Mouse (Mus musculus): ENCODE results near the gene Suclg1. TPM values are rescaled to one million over a fixed set of nuclear protein-coding genes. Genes with fewer than 3 reads are reported as not detected.

The Suclg1 gene
- polyA plus RNA-seq, 1 experiment from 2014 or later = 139 TPM

DNA sequence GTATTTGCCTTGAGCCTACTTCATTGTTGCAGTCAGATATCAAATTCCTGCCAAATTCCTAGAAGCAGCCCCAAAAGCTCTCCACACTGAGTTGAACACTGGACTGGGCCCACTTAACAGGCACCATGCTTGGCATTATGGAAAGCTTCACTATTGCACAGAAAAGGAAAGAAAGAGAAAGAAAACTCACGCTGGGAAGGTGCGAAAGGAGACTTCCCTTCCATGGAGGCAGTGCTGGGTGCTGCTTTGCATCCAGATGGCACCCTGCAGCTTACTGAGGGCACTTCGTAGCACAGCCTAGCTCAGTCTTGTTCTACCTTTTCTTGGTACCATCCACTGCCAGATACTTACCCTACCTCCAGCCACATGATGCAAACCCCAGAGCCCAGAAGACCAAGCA is 12.5 kb upstream of the Suclg1 start:
- no peak overlapping the region for H3K27ac ChIP-seq (ENCODE audit: low read depth, low read length)
- H3K36me3 ChIP-seq (ENCODE audit: control insufficient read depth, insufficient read depth, low read length) = no peaks in the 10 kb centered on the region
- no peak overlapping the region for H3K4me3 ChIP-seq (ENCODE audit: low read depth, low read length)
- H3K9ac ChIP-seq (replicated peaks; ENCODE audit: low read depth, low read length) = no peak overlapping the region
- no peak overlapping the region for H3K4me2 ChIP-seq (ENCODE audit: low read depth, low read length)
- no peaks in the 10 kb centered on the region for H3K9me3 ChIP-seq (ENCODE audit: control insufficient read depth, low read length)
- H3K4me1 ChIP-seq (ENCODE audit: control insufficient read depth, insufficient read depth, low read length) = no peaks in the 10 kb centered on the region
- 75% methylated on average over 3 of the region's 3 CpGs for WGBS
- no peak for ATAC-seq (ENCODE audit: low read depth)
- no peaks in the 10 kb centered on the region for H3K27me3 ChIP-seq (ENCODE audit: control insufficient read depth, insufficient read depth, low read length)

DNA sequence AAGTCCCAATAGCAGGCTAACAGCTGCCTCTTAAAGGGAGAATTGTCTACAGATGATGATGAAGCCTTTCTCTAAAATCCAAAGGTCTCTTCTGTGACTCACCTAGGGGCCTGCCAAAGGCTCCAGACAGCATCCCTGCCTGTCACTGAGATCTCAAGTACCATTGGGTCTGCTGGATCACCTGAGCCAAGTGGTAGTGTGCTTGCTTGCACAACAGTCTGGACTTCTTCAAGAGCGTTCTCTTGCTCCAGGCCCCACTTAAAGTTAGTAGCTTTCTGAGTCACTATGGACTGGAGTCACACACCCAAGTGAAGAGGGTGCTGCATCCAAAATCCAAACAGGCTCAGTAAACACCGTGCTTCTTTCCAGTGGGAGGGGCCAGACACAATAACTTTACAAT is 1.4 kb upstream of the Suclg1 start:
- H3K9ac ChIP-seq (replicated peaks; ENCODE audit: low read depth, low read length) = no peak overlapping the region
- no peak overlapping the region for H3K4me3 ChIP-seq (ENCODE audit: low read depth, low read length)
- peaks cover 12% of the 10 kb centered on the region for H3K4me1 ChIP-seq (ENCODE audit: control insufficient read depth, insufficient read depth, low read length)
- H3K9me3 ChIP-seq (ENCODE audit: control insufficient read depth, low read length) = no peaks in the 10 kb centered on the region
- no peaks in the 10 kb centered on the region for H3K27me3 ChIP-seq (ENCODE audit: control insufficient read depth, insufficient read depth, low read length)
- ATAC-seq (ENCODE audit: low read depth) = no peak
- 78% methylated on average over 2 of the region's 2 CpGs for whole genome bisulfite sequencing
- H3K4me2 ChIP-seq (ENCODE audit: low read depth, low read length) = no peak overlapping the region
- no peak overlapping the region for H3K27ac ChIP-seq (ENCODE audit: low read depth, low read length)
- no peaks in the 10 kb centered on the region for H3K36me3 ChIP-seq (ENCODE audit: control insufficient read depth, insufficient read depth, low read length)

DNA sequence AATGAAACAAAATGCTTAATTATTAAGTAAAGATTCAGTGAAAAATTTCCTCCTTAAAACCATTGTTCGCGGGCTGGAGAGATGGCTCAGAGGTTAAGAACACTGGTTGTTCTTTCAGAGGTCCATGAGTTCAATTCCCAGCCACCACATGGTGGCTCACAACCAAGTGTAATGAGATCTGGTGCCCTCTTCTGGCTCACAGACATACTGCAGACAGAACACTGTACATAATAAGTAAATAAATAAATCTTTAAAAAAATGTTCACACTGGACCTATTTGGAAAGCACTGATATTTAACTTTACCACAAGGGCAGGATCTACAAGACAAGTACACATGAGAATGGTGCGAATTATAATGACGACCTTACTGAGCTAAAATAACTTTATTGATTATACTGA is 730 bp upstream of the Suclg1 start:
- Histone ChIP-seq H3K27me3 (ENCODE audit: control insufficient read depth, insufficient read depth, low read length) (no peaks in the 10 kb centered on the region), H3K36me3 (ENCODE audit: control insufficient read depth, insufficient read depth, low read length) (no peaks in the 10 kb centered on the region), H3K4me1 (ENCODE audit: control insufficient read depth, insufficient read depth, low read length) (peaks cover 12% of the 10 kb centered on the region), H3K4me2 (ENCODE audit: low read depth, low read length) (peak overlapping the region; percentile 82), H3K4me3 (ENCODE audit: low read depth, low read length) (peak overlapping the region; percentile 89), H3K9ac (replicated peaks; ENCODE audit: low read depth, low read length) (no peak overlapping the region), H3K27ac (ENCODE audit: low read depth, low read length) (no peak overlapping the region), H3K9me3 (ENCODE audit: control insufficient read depth, low read length) (no peaks in the 10 kb centered on the region)
- WGBS = 49% methylated on average over 4 of the region's 4 CpGs
- no peak for ATAC-seq (ENCODE audit: low read depth)

DNA sequence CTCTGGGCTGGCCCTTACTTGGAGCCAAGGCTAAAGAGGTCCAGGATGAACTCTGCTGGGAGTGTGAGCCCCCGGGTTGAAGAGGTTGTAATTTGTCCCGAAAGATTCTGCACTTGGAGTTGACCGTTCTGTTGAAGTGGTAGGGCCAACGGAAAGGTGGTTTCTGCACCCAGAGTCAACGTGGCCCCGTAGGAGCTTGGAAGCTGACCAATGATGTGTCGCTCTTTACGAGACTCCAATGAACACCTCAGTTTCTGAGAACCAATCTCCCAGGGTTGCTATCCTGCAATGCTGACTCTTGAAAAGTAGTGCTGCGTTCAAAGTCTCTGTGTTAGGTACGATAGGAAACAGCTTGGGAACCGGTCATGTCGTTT is 854 bp downstream of the Suclg1 start:
- Histone ChIP-seq H3K36me3 (ENCODE audit: control insufficient read depth, insufficient read depth, low read length) (no peaks in the 10 kb centered on the region), H3K4me3 (ENCODE audit: low read depth, low read length) (peak overlapping the region; percentile 89), H3K9me3 (ENCODE audit: control insufficient read depth, low read length) (no peaks in the 10 kb centered on the region), H3K27me3 (ENCODE audit: control insufficient read depth, insufficient read depth, low read length) (no peaks in the 10 kb centered on the region), H3K4me1 (ENCODE audit: control insufficient read depth, insufficient read depth, low read length) (peaks cover 12% of the 10 kb centered on the region), H3K27ac (ENCODE audit: low read depth, low read length) (peak overlapping the region; percentile 79; the same call in 1 of the 2 replicates), H3K9ac (replicated peaks; ENCODE audit: low read depth, low read length) (peak overlapping the region; percentile 88), H3K4me2 (ENCODE audit: low read depth, low read length) (peak overlapping the region; percentile 82)
- peak; percentile 13 for ATAC-seq (ENCODE audit: low read depth)
- 9% methylated on average over 12 of the region's 12 CpGs for whole genome bisulfite sequencing

DNA sequence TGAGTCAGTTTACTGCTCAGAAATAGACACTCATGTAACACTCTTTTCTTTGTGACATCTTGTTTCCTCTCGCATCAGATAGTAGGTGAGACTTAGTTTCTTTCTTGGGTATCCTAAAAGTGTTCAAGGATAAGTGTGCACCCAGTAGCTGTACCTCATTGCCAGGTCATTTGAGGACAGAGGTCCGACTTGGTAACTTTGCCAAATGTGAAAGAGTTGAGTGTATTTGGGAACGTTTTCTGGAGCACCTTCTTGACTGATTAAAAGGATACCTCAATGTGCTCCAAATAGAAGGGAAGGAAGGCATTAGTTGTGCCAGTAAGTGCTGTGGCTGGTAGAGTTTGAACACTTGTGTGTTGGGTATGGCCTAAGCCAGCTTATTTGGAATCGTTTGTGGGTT is 1.7 kb downstream of the Suclg1 start:
- Histone ChIP-seq H3K4me2 (ENCODE audit: low read depth, low read length) (peak overlapping the region; percentile 82), H3K36me3 (ENCODE audit: control insufficient read depth, insufficient read depth, low read length) (no peaks in the 10 kb centered on the region), H3K27me3 (ENCODE audit: control insufficient read depth, insufficient read depth, low read length) (no peaks in the 10 kb centered on the region), H3K9ac (replicated peaks; ENCODE audit: low read depth, low read length) (no peak overlapping the region), H3K27ac (ENCODE audit: low read depth, low read length) (no peak overlapping the region), H3K4me3 (ENCODE audit: low read depth, low read length) (peak overlapping the region; percentile 1; the same call in 1 of the 2 replicates), H3K9me3 (ENCODE audit: control insufficient read depth, low read length) (no peaks in the 10 kb centered on the region), H3K4me1 (ENCODE audit: control insufficient read depth, insufficient read depth, low read length) (peaks cover 12% of the 10 kb centered on the region)
- WGBS = 84% methylated on average over 4 of the region's 4 CpGs
- ATAC-seq (ENCODE audit: low read depth) = no peak

DNA sequence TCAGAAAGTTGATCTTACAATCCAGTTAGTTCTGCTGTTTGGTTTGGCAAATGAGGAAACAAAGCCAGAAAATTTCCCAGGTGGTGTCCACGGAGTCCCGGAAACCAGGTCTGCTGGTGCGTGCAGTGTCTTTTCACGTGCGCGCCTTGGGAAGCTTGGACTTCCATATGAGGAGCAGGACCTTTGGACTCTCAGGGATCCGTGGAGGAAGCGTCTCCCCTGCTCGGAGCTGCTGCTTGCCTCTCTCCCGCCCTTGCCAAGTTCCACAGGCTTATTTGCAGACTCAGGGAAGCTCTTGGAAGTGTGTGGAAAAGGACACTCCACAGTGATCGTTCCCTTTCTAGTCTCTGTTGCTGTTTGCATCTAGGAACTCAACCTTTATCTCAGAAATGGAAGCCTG is 3.2 kb downstream of the Suclg1 start:
- Histone ChIP-seq H3K9me3 (ENCODE audit: control insufficient read depth, low read length) (no peaks in the 10 kb centered on the region), H3K4me2 (ENCODE audit: low read depth, low read length) (no peak overlapping the region), H3K4me1 (ENCODE audit: control insufficient read depth, insufficient read depth, low read length) (peaks cover 12% of the 10 kb centered on the region), H3K36me3 (ENCODE audit: control insufficient read depth, insufficient read depth, low read length) (no peaks in the 10 kb centered on the region), H3K27me3 (ENCODE audit: control insufficient read depth, insufficient read depth, low read length) (no peaks in the 10 kb centered on the region), H3K27ac (ENCODE audit: low read depth, low read length) (no peak overlapping the region), H3K9ac (replicated peaks; ENCODE audit: low read depth, low read length) (no peak overlapping the region), H3K4me3 (ENCODE audit: low read depth, low read length) (no peak overlapping the region)
- no peak for ATAC-seq (ENCODE audit: low read depth)
- 94% methylated on average over 11 of the region's 11 CpGs for WGBS

DNA sequence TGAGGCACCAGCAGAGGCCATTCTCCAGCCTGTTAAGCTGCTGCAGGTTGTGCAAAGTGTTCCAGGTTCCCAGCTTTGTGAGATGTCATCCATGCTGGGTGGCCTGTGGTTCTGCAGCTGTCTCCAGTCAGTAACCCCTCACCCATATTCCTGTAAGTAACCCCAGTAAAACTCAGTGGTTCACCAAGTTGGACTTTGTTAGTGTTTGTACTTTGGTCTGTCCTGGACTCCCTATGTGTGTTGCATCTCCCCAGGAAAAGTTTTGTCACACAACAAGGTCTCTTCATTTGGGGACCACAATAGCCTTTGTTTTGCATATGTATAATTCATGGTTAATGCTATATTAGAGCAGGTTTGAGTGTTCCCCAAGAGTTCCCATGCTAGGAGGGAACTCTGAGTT is 4.2 kb downstream of the Suclg1 start:
- ATAC-seq (ENCODE audit: low read depth) = no peak
- H3K4me3 ChIP-seq (ENCODE audit: low read depth, low read length) = no peak overlapping the region
- no peak overlapping the region for H3K9ac ChIP-seq (replicated peaks; ENCODE audit: low read depth, low read length)
- no peaks in the 10 kb centered on the region for H3K27me3 ChIP-seq (ENCODE audit: control insufficient read depth, insufficient read depth, low read length)
- H3K27ac ChIP-seq (ENCODE audit: low read depth, low read length) = no peak overlapping the region
- no peak overlapping the region for H3K4me2 ChIP-seq (ENCODE audit: low read depth, low read length)
- H3K9me3 ChIP-seq (ENCODE audit: control insufficient read depth, low read length) = no peaks in the 10 kb centered on the region
- peaks cover 12% of the 10 kb centered on the region for H3K4me1 ChIP-seq (ENCODE audit: control insufficient read depth, insufficient read depth, low read length)
- peaks cover 2% of the 10 kb centered on the region; the same call in 1 of the 2 replicates for H3K36me3 ChIP-seq (ENCODE audit: control insufficient read depth, insufficient read depth, low read length)

DNA sequence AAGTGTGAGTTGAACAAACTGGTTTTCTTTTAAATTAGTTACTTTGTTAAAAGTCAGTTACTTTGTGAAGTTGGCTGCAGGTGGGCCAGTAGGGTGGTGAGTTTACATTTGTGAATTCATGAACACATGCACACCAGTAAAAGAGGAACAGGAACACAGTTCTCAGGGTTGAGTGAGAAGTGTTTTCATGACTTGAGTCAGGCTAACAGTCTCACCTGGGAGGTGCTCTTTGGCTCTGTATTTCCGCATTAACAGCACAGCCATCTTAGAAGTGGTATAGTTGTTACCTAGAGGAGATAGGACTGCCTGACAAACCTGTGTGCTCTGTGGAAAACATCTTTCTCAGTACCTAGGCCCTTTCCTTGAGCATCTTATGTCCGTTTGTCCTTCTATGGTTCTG is 4.8 kb downstream of the Suclg1 start:
- Histone ChIP-seq H3K36me3 (ENCODE audit: control insufficient read depth, insufficient read depth, low read length) (peaks cover 5% of the 10 kb centered on the region; the same call in 1 of the 2 replicates), H3K9me3 (ENCODE audit: control insufficient read depth, low read length) (no peaks in the 10 kb centered on the region), H3K4me2 (ENCODE audit: low read depth, low read length) (no peak overlapping the region), H3K4me3 (ENCODE audit: low read depth, low read length) (no peak overlapping the region), H3K27ac (ENCODE audit: low read depth, low read length) (no peak overlapping the region), H3K4me1 (ENCODE audit: control insufficient read depth, insufficient read depth, low read length) (peaks cover 12% of the 10 kb centered on the region), H3K27me3 (ENCODE audit: control insufficient read depth, insufficient read depth, low read length) (no peaks in the 10 kb centered on the region), H3K9ac (replicated peaks; ENCODE audit: low read depth, low read length) (no peak overlapping the region)
- WGBS = 100% methylated on average over 2 of the region's 2 CpGs
- no peak for ATAC-seq (ENCODE audit: low read depth)

DNA sequence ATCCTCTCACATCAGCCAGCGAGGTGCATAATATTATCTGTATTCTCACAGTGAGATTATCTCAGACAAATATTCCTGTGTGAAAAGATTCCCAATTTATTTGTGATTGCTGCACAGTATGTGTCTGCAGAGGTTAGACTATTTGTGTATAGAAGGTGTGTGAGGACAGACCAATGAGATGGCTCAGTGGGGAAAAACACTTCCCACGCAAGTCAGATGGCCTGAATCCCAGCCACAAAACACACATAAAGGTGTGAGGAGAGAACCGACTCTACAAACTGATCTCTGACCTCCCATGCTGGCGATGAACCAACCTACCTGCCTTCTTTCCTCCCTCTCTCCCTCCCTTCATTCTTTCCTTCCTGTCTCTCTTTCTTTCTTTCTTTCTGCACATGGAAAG is 5.4 kb downstream of the Suclg1 start:
- Histone ChIP-seq H3K4me2 (ENCODE audit: low read depth, low read length) (no peak overlapping the region), H3K9me3 (ENCODE audit: control insufficient read depth, low read length) (no peaks in the 10 kb centered on the region), H3K9ac (replicated peaks; ENCODE audit: low read depth, low read length) (no peak overlapping the region), H3K27ac (ENCODE audit: low read depth, low read length) (no peak overlapping the region), H3K4me3 (ENCODE audit: low read depth, low read length) (no peak overlapping the region), H3K36me3 (ENCODE audit: control insufficient read depth, insufficient read depth, low read length) (peaks cover 5% of the 10 kb centered on the region; the same call in 1 of the 2 replicates), H3K27me3 (ENCODE audit: control insufficient read depth, insufficient read depth, low read length) (no peaks in the 10 kb centered on the region), H3K4me1 (ENCODE audit: control insufficient read depth, insufficient read depth, low read length) (peaks cover 12% of the 10 kb centered on the region)
- WGBS = 84% methylated on average over 4 of the region's 4 CpGs
- ATAC-seq (ENCODE audit: low read depth) = no peak
